Mouse (Mus musculus): ENCODE measurements around the gene Mum1.

DNA sequence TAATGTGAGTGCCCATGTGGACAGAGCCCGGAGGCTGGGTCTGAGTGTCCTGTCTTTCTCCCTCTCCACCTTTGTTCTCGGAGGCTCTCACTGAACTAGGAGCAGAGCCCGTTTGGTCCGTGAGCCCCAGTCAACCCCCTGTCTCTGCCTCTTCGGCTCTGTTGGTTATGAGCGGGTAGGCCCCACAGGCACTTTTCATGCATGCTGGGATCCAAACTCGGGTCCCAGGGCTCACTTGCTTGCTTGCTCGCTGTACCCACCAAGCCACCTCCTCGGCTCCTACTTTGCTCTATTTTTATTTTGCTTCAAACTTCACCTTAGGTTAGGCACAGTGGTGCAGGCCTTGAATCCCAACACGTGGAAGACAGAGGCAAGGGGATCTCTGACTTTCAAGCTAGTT lies 38.5 kb upstream of the Mum1 start:
- no peak for TF ChIP-seq CTCF (IDR thresholded peaks at IDR 0.05; ENCODE audit: borderline replicate concordance, insufficient read depth, low read length)
- TF ChIP-seq POLR2A (IDR thresholded peaks at IDR 0.05; ENCODE audit: low read depth, low read length), result no peak

Data from embryonic fibroblast, embryonic 13.5 days (primary cell).